8 mouse cellular contexts compared by ENCODE assay signal in genomic region chr10:127187371-127188078, GRCm38 (mm10). TPM values are rescaled to one million over a fixed set of nuclear protein-coding genes. Genes with fewer than 3 reads are reported as not detected.
DNase-seq lines count a peak whose midpoint lies in the region; ATAC-seq and TF ChIP-seq lines count a peak whose summit lies in the region.

No protein-coding gene starts in this region.

- H3K4me3 ChIP-seq in lung, postnatal 0 days (ENCODE audit: low read depth, low read length): no peak overlapping the region
- H3K4me3 ChIP-seq in embryonic fibroblast, embryonic 13.5 days (ENCODE audit: insufficient read depth, low read length): peak overlapping the region; percentile 91
- peak overlapping the region; percentile 71 for H3K4me3 ChIP-seq in midbrain, embryonic 15.5 days
- H3K4me3 ChIP-seq in lung, adult 2 months (replicated peaks; ENCODE audit: extremely low read depth, low read depth, low read length): no peak overlapping the region

- WGBS in lung, postnatal 0 days: 48% methylated on average over 10 of the region's 10 CpGs
- WGBS in midbrain, embryonic 15.5 days: 35% methylated on average over 10 of the region's 10 CpGs
- 64% methylated on average over 10 of the region's 10 CpGs for WGBS in lung, adult 2 months

- DNase-seq in lung, postnatal 0 days (ENCODE audit: low spot score): no peak
- DNase-seq in lung, postnatal 10 days: no peak
- DNase-seq in layer of hippocampus, adult 8-10 months (ENCODE audit: low spot score in 2 of 2): peak; percentile 85 to 89
- no peak for DNase-seq in gastrocnemius, postnatal 36 days
- DNase-seq in spleen, postnatal 14 days (ENCODE audit: low spot score in 2 of 2): no peak
- no peak for DNase-seq in lung, adult 2 months

- peaks cover 7% of the 10 kb centered on the region; the same call in 1 of the 2 replicates for H3K27me3 ChIP-seq in lung, postnatal 0 days (replicated peaks; ENCODE audit: insufficient read depth, low read length)
- peaks cover 5% of the 10 kb centered on the region; the same call in 1 of the 2 replicates for H3K27me3 ChIP-seq in midbrain, embryonic 15.5 days (replicated peaks)

- no peak for ATAC-seq in lung, postnatal 0 days
- no peak for ATAC-seq in midbrain, embryonic 15.5 days (replicated peaks)

- H3K9ac ChIP-seq in lung, postnatal 0 days (replicated peaks; ENCODE audit: low read depth): no peak overlapping the region; the same call in 1 of the 2 replicates
- H3K9ac ChIP-seq in midbrain, embryonic 15.5 days: peak overlapping the region; percentile 79; the same call in 1 of the 2 replicates

- no peak overlapping the region for H3K27ac ChIP-seq in lung, postnatal 0 days (ENCODE audit: low read length)
- no peak overlapping the region for H3K27ac ChIP-seq in embryonic fibroblast, embryonic 13.5 days (ENCODE audit: insufficient read depth, low read length)
- H3K27ac ChIP-seq in midbrain, embryonic 15.5 days: no peak overlapping the region

- no peak for TF ChIP-seq CTCF in lung, postnatal 0 days (IDR thresholded peaks at IDR 0.05)
- TF ChIP-seq CTCF in embryonic fibroblast, embryonic 13.5 days (IDR thresholded peaks at IDR 0.05; ENCODE audit: borderline replicate concordance, insufficient read depth, low read length): no peak
- TF ChIP-seq CTCF in lung, adult 2 months (IDR thresholded peaks at IDR 0.05; ENCODE audit: insufficient read depth, low read length): no peak

- H3K36me3 ChIP-seq in lung, postnatal 0 days (ENCODE audit: insufficient read depth, low read length): no peaks in the 10 kb centered on the region
- H3K36me3 ChIP-seq in midbrain, embryonic 15.5 days (replicated peaks): peaks cover 9% of the 10 kb centered on the region

- intact Hi-C loops in gastrocnemius, postnatal 36 days (cut with DNase I): no loop called here

- no peaks in the 10 kb centered on the region for H3K9me3 ChIP-seq in lung, postnatal 0 days (ENCODE audit: low read length)
- H3K9me3 ChIP-seq in midbrain, embryonic 15.5 days: no peaks in the 10 kb centered on the region

- H3K4me1 ChIP-seq in lung, postnatal 0 days (ENCODE audit: insufficient read depth, low read depth, low read length): peaks cover 15% of the 10 kb centered on the region; the same call in 1 of the 2 replicates
- H3K4me1 ChIP-seq in embryonic fibroblast, embryonic 13.5 days (ENCODE audit: control insufficient read depth, insufficient read depth, low read length): peaks cover 4% of the 10 kb centered on the region
- peaks cover 39% of the 10 kb centered on the region for H3K4me1 ChIP-seq in midbrain, embryonic 15.5 days
- H3K4me1 ChIP-seq in lung, adult 2 months (ENCODE audit: control insufficient read depth, insufficient read depth, low read length): no peaks in the 10 kb centered on the region

- H3K4me2 ChIP-seq in lung, postnatal 0 days (replicated peaks; ENCODE audit: low read depth, low read length): peak overlapping the region; percentile 82; the same call in 1 of the 2 replicates
- H3K4me2 ChIP-seq in midbrain, embryonic 15.5 days: peak overlapping the region; percentile 99

- no peak; the same call in 1 of the 2 replicates for TF ChIP-seq POLR2A in embryonic fibroblast, embryonic 13.5 days (IDR thresholded peaks at IDR 0.05; ENCODE audit: low read depth, low read length)
- TF ChIP-seq POLR2A in lung, adult 2 months (IDR thresholded peaks at IDR 0.05; ENCODE audit: borderline replicate concordance, extremely low read depth, low read depth, low read length): no peak

- TF ChIP-seq EP300 in lung, postnatal 0 days (IDR thresholded peaks at IDR 0.05): no peak

RNA-seq across cellular contexts. Expression of gene Arhgef25, which starts 2.4 kb away (rescaled TPM):
- 27.9 and 37.1 TPM in 2 replicates for polyA plus RNA-seq in lung, postnatal 0 days (2015; fragmentation: Nextera tagmentation; extraction: Ambion mirVana)
- polyA plus RNA-seq in embryonic fibroblast, embryonic 13.5 days (2011; ENCODE audit: insufficient read length, low read depth, missing spikeins): 187 TPM in 2 replicates
- 100 to 1,000 TPM; 310 to 386 (median 350) TPM for total RNA-seq in layer of hippocampus, adult 8-10 months (2022)
- polyA plus RNA-seq in midbrain, embryonic 15.5 days (2015; fragmentation: Nextera tagmentation; extraction: Ambion mirVana): 20.6 and 21.9 TPM in 2 replicates
- total RNA-seq in gastrocnemius, postnatal 36 days (2021): 1 to 10 TPM; 8.3 to 9.4 TPM
- 29.1 and 36.7 TPM in 2 replicates for polyA plus RNA-seq in lung, adult 2 months (2012; rRNA removed)

RNA-seq across cellular contexts. Expression of gene Slc26a10, which starts 7.1 kb away (rescaled TPM):
- polyA plus RNA-seq in lung, postnatal 0 days (2015; fragmentation: Nextera tagmentation; extraction: Ambion mirVana): 1.0 and 1.1 TPM in 2 replicates
- polyA plus RNA-seq in embryonic fibroblast, embryonic 13.5 days (2011; ENCODE audit: insufficient read length, low read depth, missing spikeins): 2.2 and 2.8 TPM in 2 replicates
- total RNA-seq in layer of hippocampus, adult 8-10 months (2022): 10 to 100 TPM; 12.2 to 17.5 (median 14.4) TPM
- polyA plus RNA-seq in midbrain, embryonic 15.5 days (2015; fragmentation: Nextera tagmentation; extraction: Ambion mirVana): 0.94 and 0.98 TPM in 2 replicates
- 1 to 10 TPM; 4.8 to 5.1 TPM for total RNA-seq in gastrocnemius, postnatal 36 days (2021)
- 3.5 and 7.4 TPM in 2 replicates for polyA plus RNA-seq in lung, adult 2 months (2012; rRNA removed)

RNA-seq across cellular contexts. Expression of gene Dtx3, which starts 8.0 kb away (rescaled TPM):
- polyA plus RNA-seq in lung, postnatal 0 days (2015; fragmentation: Nextera tagmentation; extraction: Ambion mirVana): 47.5 and 47.8 TPM in 2 replicates
- 62.3 and 82.0 TPM in 2 replicates for polyA plus RNA-seq in embryonic fibroblast, embryonic 13.5 days (2011; ENCODE audit: insufficient read length, low read depth, missing spikeins)
- 100 to 1,000 TPM; 214 to 267 (median 229) TPM for total RNA-seq in layer of hippocampus, adult 8-10 months (2022)
- polyA plus RNA-seq in midbrain, embryonic 15.5 days (2015; fragmentation: Nextera tagmentation; extraction: Ambion mirVana): 288 and 297 TPM in 2 replicates
- total RNA-seq in gastrocnemius, postnatal 36 days (2021): 10 to 100 TPM; 21.2 to 24.6 TPM
- polyA plus RNA-seq in lung, adult 2 months (2012; rRNA removed): 134 and 157 TPM in 2 replicates

RNA-seq across cellular contexts. Expression of gene B4galnt1, which starts 22.5 kb away (rescaled TPM):
- polyA plus RNA-seq in lung, postnatal 0 days (2015; fragmentation: Nextera tagmentation; extraction: Ambion mirVana): 9.1 and 9.6 TPM in 2 replicates
- 28.3 and 39.3 TPM in 2 replicates for polyA plus RNA-seq in embryonic fibroblast, embryonic 13.5 days (2011; ENCODE audit: insufficient read length, low read depth, missing spikeins)
- 100 to 1,000 TPM; 113 to 123 (median 113) TPM for total RNA-seq in layer of hippocampus, adult 8-10 months (2022)
- 62.2 and 62.3 TPM in 2 replicates for polyA plus RNA-seq in midbrain, embryonic 15.5 days (2015; fragmentation: Nextera tagmentation; extraction: Ambion mirVana)
- 1 to 10 TPM in 1 of 2 experiments, under 1 TPM in 1; 0.69 to 1.0 TPM for total RNA-seq in gastrocnemius, postnatal 36 days (2021)
- 70.8 and 81.2 TPM in 2 replicates for polyA plus RNA-seq in lung, adult 2 months (2012; rRNA removed)

RNA-seq across cellular contexts. Expression of gene Pip4k2c, which starts 23.9 kb away (rescaled TPM):
- polyA plus RNA-seq in lung, postnatal 0 days (2015; fragmentation: Nextera tagmentation; extraction: Ambion mirVana): 31.0 and 35.1 TPM in 2 replicates
- 24.3 and 25.2 TPM in 2 replicates for polyA plus RNA-seq in embryonic fibroblast, embryonic 13.5 days (2011; ENCODE audit: insufficient read length, low read depth, missing spikeins)
- total RNA-seq in layer of hippocampus, adult 8-10 months (2022): 100 to 1,000 TPM in 1 of 4 experiments, 10 to 100 TPM in 3; 95.0 to 107 (median 98.9) TPM
- polyA plus RNA-seq in midbrain, embryonic 15.5 days (2015; fragmentation: Nextera tagmentation; extraction: Ambion mirVana): 17.9 and 18.7 TPM in 2 replicates
- 1 to 10 TPM; 5.6 to 6.1 TPM for total RNA-seq in gastrocnemius, postnatal 36 days (2021)
- 36.6 and 45.7 TPM in 2 replicates for polyA plus RNA-seq in lung, adult 2 months (2012; rRNA removed)

Comparison
In these comparisons a context has a peak if more than half of its experiments do, and no peak if none do; other contexts are left out.
1. DNase-seq: peak in layer of hippocampus, adult 8-10 months (2 of 2); none in lung, postnatal 0 days (single experiment), lung, postnatal 10 days (single experiment), gastrocnemius, postnatal 36 days (0 of 2), spleen, postnatal 14 days (0 of 2) and lung, adult 2 months (single experiment).
2. H3K4me3 ChIP-seq: peak in embryonic fibroblast, embryonic 13.5 days (single experiment) and midbrain, embryonic 15.5 days (single experiment); none in lung, postnatal 0 days (single experiment) and lung, adult 2 months (single experiment).